9 mouse cellular contexts compared by ENCODE assay signal in the genomic region with DNA sequence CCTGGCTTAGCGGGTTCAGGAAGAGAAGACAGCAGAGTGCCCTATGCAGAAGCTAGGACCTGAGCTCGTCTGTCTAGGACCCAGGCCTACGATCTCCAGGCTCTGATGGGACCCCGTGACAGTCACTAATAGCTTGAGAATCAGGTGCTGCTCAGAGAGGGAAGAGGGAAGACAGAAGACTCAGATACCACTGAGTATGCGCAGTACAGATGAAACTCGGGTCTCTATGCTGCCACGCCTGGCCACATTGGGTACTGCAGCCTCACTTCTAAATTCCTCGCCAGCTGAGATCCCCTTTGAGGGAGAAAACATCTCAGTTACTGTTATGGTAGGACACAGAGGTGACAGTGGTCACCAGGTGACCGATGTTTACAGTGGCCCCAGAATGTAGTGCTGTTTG. TPM values are rescaled to one million over a fixed set of nuclear protein-coding genes. Genes with fewer than 3 reads are reported as not detected.
DNase-seq lines count a peak whose midpoint lies in the region; ATAC-seq and TF ChIP-seq lines count a peak whose summit lies in the region.
"Had no signal": no experiment of that assay in that cellular context is flagged by ENCODE, and none has a peak within 500 bp of the region (broad histone marks: within the 10 kb centered on the region; RNA-seq: fewer than 3 reads in every experiment).

No protein-coding gene starts in this region.

- no peak for TF ChIP-seq EP300 in heart, postnatal 0 days (IDR thresholded peaks at IDR 0.05; ENCODE audit: low read depth)

- H3K9me3 ChIP-seq in heart, postnatal 0 days (replicated peaks; ENCODE audit: control insufficient read depth, low read length) = no peaks in the 10 kb centered on the region
- H3K9me3 ChIP-seq in embryonic facial prominence, embryonic 14.5 days (ENCODE audit: control insufficient read depth, low read length) = no peaks in the 10 kb centered on the region
- no peaks in the 10 kb centered on the region for H3K9me3 ChIP-seq in hindbrain, embryonic 11.5 days (ENCODE audit: control insufficient read depth, low read length)
- H3K9me3 ChIP-seq: limb, embryonic 15.5 days had no signal

- no peak overlapping the region for H3K9ac ChIP-seq in heart, postnatal 0 days (replicated peaks; ENCODE audit: low read depth, low read length)
- H3K9ac ChIP-seq in embryonic facial prominence, embryonic 14.5 days (ENCODE audit: low read depth, low read length) = no peak overlapping the region
- H3K9ac ChIP-seq in hindbrain, embryonic 11.5 days (ENCODE audit: low read depth, low read length) = no peak overlapping the region
- H3K9ac ChIP-seq: limb, embryonic 15.5 days had no signal

- no peaks in the 10 kb centered on the region for H3K4me1 ChIP-seq in heart, postnatal 0 days (ENCODE audit: control insufficient read depth, insufficient read depth)
- peaks cover 6% of the 10 kb centered on the region; the same call in 1 of the 2 replicates for H3K4me1 ChIP-seq in embryonic facial prominence, embryonic 14.5 days (ENCODE audit: control insufficient read depth, insufficient read depth, low read length)
- H3K4me1 ChIP-seq in hindbrain, embryonic 11.5 days (replicated peaks; ENCODE audit: control insufficient read depth, insufficient read depth, low read length) = no peaks in the 10 kb centered on the region
- H3K4me1 ChIP-seq in spleen, adult 2 months (ENCODE audit: control insufficient read depth, insufficient read depth, insufficient read length) = no peaks in the 10 kb centered on the region

- ATAC-seq in heart, postnatal 0 days (ENCODE audit: insufficient read depth, low read depth) = no peak
- no peak for ATAC-seq in embryonic facial prominence, embryonic 14.5 days (ENCODE audit: low read depth)
- ATAC-seq in hindbrain, embryonic 11.5 days (ENCODE audit: low FRiP score) = peak; percentile 49; the same call in 1 of the 2 replicates

- H3K27me3 ChIP-seq in heart, postnatal 0 days (ENCODE audit: control insufficient read depth, insufficient read depth, low read length) = no peaks in the 10 kb centered on the region
- H3K27me3 ChIP-seq in embryonic facial prominence, embryonic 14.5 days (replicated peaks; ENCODE audit: control insufficient read depth, insufficient read depth, low read length) = no peaks in the 10 kb centered on the region
- no peaks in the 10 kb centered on the region for H3K27me3 ChIP-seq in hindbrain, embryonic 11.5 days (ENCODE audit: control insufficient read depth, insufficient read depth, low read length)
- no peaks in the 10 kb centered on the region for H3K27me3 ChIP-seq in spleen, adult 2 months (ENCODE audit: control insufficient read depth, insufficient read depth, low read length)
- H3K27me3 ChIP-seq: limb, embryonic 15.5 days had no signal

- peak; percentile 77 for TF ChIP-seq CTCF in heart, postnatal 0 days (IDR thresholded peaks at IDR 0.05; ENCODE audit: low read depth)
- TF ChIP-seq CTCF in spleen, adult 2 months (IDR thresholded peaks at IDR 0.05; ENCODE audit: extremely low read depth, insufficient read depth, insufficient read length, insufficient replicate concordance) = peak; percentile 46; the same call in 1 of the 2 replicates

- H3K36me3 ChIP-seq in heart, postnatal 0 days (replicated peaks; ENCODE audit: control insufficient read depth, insufficient read depth, low read length) = no peaks in the 10 kb centered on the region
- H3K36me3 ChIP-seq in embryonic facial prominence, embryonic 14.5 days (ENCODE audit: control insufficient read depth, insufficient read depth, low read length) = no peaks in the 10 kb centered on the region
- no peaks in the 10 kb centered on the region for H3K36me3 ChIP-seq in hindbrain, embryonic 11.5 days (ENCODE audit: control insufficient read depth, insufficient read depth, low read length)
- no peaks in the 10 kb centered on the region for H3K36me3 ChIP-seq in spleen, adult 2 months (ENCODE audit: control insufficient read depth, insufficient read depth, low read length)
- H3K36me3 ChIP-seq: limb, embryonic 15.5 days had no signal

- no peak for TF ChIP-seq POLR2A in spleen, adult 2 months (IDR thresholded peaks at IDR 0.05; ENCODE audit: low read depth, low read length)

- H3K27ac ChIP-seq in heart, postnatal 0 days (ENCODE audit: low read depth) = no peak overlapping the region
- peak overlapping the region; percentile 7 for H3K27ac ChIP-seq in embryonic facial prominence, embryonic 14.5 days (replicated peaks; ENCODE audit: low read depth, low read length)
- no peak overlapping the region for H3K27ac ChIP-seq in hindbrain, embryonic 11.5 days (ENCODE audit: low read depth, low read length)
- no peak overlapping the region for H3K27ac ChIP-seq in spleen, adult 2 months (ENCODE audit: insufficient read depth, low read length)

- peak; percentile 24 for DNase-seq in heart, postnatal 0 days (ENCODE audit: low spot score)
- DNase-seq in heart, postnatal 25 days (ENCODE audit: low spot score) = no peak
- DNase-seq in brain, adult 2 months (ENCODE audit: low read depth, low spot score) = peak; percentile 53
- no peak for DNase-seq in embryonic facial prominence, embryonic 14.5 days (ENCODE audit: low spot score)
- peak; percentile 83 for DNase-seq in hindbrain, embryonic 11.5 days (ENCODE audit: low spot score)
- DNase-seq in left cerebral cortex, postnatal 14 days (ENCODE audit: low spot score in 2 of 2) = peak; percentile 82 to 89
- DNase-seq in mesoderm, embryonic 11.5 days (ENCODE audit: low read depth, low spot score) = peak; percentile 68
- peak in 1 of 2 experiments; percentile 18 for DNase-seq in spleen, adult 2 months (ENCODE audit: low read depth in 1 of 2, low spot score in 2 of 2)

- intact Hi-C loops in heart, postnatal 25 days (cut with DNase I) = no loop called here
- intact Hi-C loops in left cerebral cortex, postnatal 14 days (cut with DNase I) = loop anchor here (5.0 kb wide), 1 partner anchor 39 kb away; no protein-coding TSS in a partner anchor

- no peak overlapping the region for H3K4me2 ChIP-seq in heart, postnatal 0 days (ENCODE audit: low read depth, low read length)
- H3K4me2 ChIP-seq in embryonic facial prominence, embryonic 14.5 days (ENCODE audit: low read depth, low read length) = no peak overlapping the region
- no peak overlapping the region for H3K4me2 ChIP-seq in hindbrain, embryonic 11.5 days (replicated peaks; ENCODE audit: low read depth, low read length)
- H3K4me2 ChIP-seq: limb, embryonic 15.5 days had no signal

- WGBS in heart, postnatal 0 days = 40% methylated on average over 9 of the region's 9 CpGs
- 45% methylated on average over 9 of the region's 9 CpGs for WGBS in embryonic facial prominence, embryonic 14.5 days
- 51% methylated on average over 9 of the region's 9 CpGs for WGBS in hindbrain, embryonic 11.5 days
- 52% methylated on average over 9 of the region's 9 CpGs for WGBS in spleen, adult 2 months

- no peak overlapping the region for H3K4me3 ChIP-seq in heart, postnatal 0 days (ENCODE audit: low read depth, low read length)
- H3K4me3 ChIP-seq in embryonic facial prominence, embryonic 14.5 days (ENCODE audit: low read depth, low read length) = no peak overlapping the region
- no peak overlapping the region for H3K4me3 ChIP-seq in hindbrain, embryonic 11.5 days (ENCODE audit: low read depth, low read length)
- H3K4me3 ChIP-seq in spleen, adult 2 months (ENCODE audit: extremely low read depth, insufficient read depth, insufficient read length) = no peak overlapping the region
- H3K4me3 ChIP-seq: limb, embryonic 15.5 days had no signal

RNA-seq across cellular contexts. Expression of a gene that starts 22.8 kb away (rescaled TPM):
- 0.34 and 2.6 TPM in 2 replicates for total RNA-seq in heart, postnatal 0 days (2014; rRNA removed; ENCODE audit: low replicate concordance)
- 0.07 and 0.08 TPM in 2 replicates for polyA plus RNA-seq in heart, postnatal 0 days (2015; fragmentation: Nextera tagmentation; extraction: Ambion mirVana)
- total RNA-seq in heart, postnatal 25 days (2021) = under 1 TPM; 0.22 to 0.34 TPM
- 3.4 and 3.8 TPM in 2 replicates for polyA plus RNA-seq in embryonic facial prominence, embryonic 14.5 days (2014; fragmentation: Nextera tagmentation; extraction: Ambion mirVana)
- polyA plus RNA-seq in hindbrain, embryonic 11.5 days (2014; fragmentation: Nextera tagmentation; extraction: Ambion mirVana) = 9.1 and 13.4 TPM in 2 replicates
- total RNA-seq in left cerebral cortex, postnatal 14 days (2021) = 100 to 1,000 TPM; 118 to 121 TPM
- polyA plus RNA-seq in spleen, adult 2 months (2012; rRNA removed) = 2.5 TPM in 2 replicates

Comparison
In these comparisons a context has a peak if more than half of its experiments do, and no peak if none do; other contexts are left out.
1. DNase-seq: peak in heart, postnatal 0 days (single experiment), brain, adult 2 months (single experiment), hindbrain, embryonic 11.5 days (single experiment), left cerebral cortex, postnatal 14 days (2 of 2) and mesoderm, embryonic 11.5 days (single experiment); none in heart, postnatal 25 days (single experiment) and embryonic facial prominence, embryonic 14.5 days (single experiment).